9 mouse cellular contexts compared by ENCODE assay signal in the genomic region with DNA sequence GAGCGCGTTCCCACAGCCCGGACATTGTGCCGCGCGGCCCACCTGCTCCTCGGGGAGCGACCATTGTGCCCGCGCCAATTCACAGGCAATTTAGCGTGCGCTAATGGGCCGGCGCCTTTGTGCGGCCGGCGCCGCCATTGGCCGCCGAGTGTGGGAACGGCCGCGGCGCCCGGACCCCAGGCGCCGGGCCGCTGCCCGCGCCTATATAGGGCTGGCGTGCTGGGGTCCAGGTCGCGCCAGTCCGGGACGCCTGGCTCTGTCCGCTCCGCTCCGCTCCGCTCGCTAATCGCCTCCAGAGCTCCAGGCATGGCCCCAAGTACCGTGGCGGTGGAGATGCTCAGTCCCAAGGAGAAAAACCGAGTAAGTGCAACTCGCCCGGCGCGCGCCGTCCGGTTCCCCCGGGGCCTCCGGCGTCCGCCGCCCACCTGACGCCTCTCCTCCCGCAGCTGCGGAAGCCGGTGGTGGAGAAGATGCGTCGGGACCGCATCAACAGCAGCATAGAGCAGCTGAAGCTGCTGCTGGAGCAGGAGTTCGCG. TPM values are rescaled to one million over a fixed set of nuclear protein-coding genes. Genes with fewer than 3 reads are reported as not detected.
DNase-seq lines count a peak whose midpoint lies in the region; ATAC-seq lines count a peak whose summit lies in the region.
"Had no signal": no experiment of that assay in that cellular context is flagged by ENCODE, and none has a peak within 500 bp of the region (broad histone marks: within the 10 kb centered on the region; RNA-seq: fewer than 3 reads in every experiment).

Gene Hes5, plus strand, starts transcription at position 234 of the 536 bp plus-strand sequence.

- H3K4me3 ChIP-seq in kidney, embryonic 15.5 days (replicated peaks) = peak within 1 kb of the TSS; percentile 90
- peak within 1 kb of the TSS; percentile 76 for H3K4me3 ChIP-seq in forebrain, embryonic 14.5 days (ENCODE audit: low read depth, low read length)
- peak within 1 kb of the TSS; percentile 83 for H3K4me3 ChIP-seq in midbrain, embryonic 13.5 days (replicated peaks)
- H3K4me3 ChIP-seq: myocyte had no signal

- no peaks in the 10 kb centered on the region; the same call in 1 of the 2 replicates for H3K36me3 ChIP-seq in kidney, embryonic 15.5 days
- H3K36me3 ChIP-seq in forebrain, embryonic 14.5 days (ENCODE audit: control insufficient read depth, insufficient read depth, low read length) = no peaks in the 10 kb centered on the region
- no peaks in the 10 kb centered on the region for H3K36me3 ChIP-seq in midbrain, embryonic 13.5 days

- peak within 1 kb of the TSS; percentile 43 for H3K9ac ChIP-seq in kidney, embryonic 15.5 days
- peak within 1 kb of the TSS; percentile 95 for H3K9ac ChIP-seq in forebrain, embryonic 14.5 days (ENCODE audit: low read length)
- peak within 1 kb of the TSS; percentile 96 for H3K9ac ChIP-seq in midbrain, embryonic 13.5 days (replicated peaks)

- no peak for ATAC-seq in kidney, embryonic 15.5 days (replicated peaks; ENCODE audit: low FRiP score)
- peak; percentile 63 for ATAC-seq in forebrain, embryonic 14.5 days
- ATAC-seq in midbrain, embryonic 13.5 days = peak; percentile 65

- H3K27me3 ChIP-seq in kidney, embryonic 15.5 days = peaks cover 76% of the 10 kb centered on the region
- H3K27me3 ChIP-seq in forebrain, embryonic 14.5 days (replicated peaks; ENCODE audit: control insufficient read depth, insufficient read depth, low read length) = 0 out of 2 replicates have a peak, but pooled peaks cover under 1% of the 10 kb centered on the region
- H3K27me3 ChIP-seq in midbrain, embryonic 13.5 days = peaks cover 15% of the 10 kb centered on the region; the same call in 1 of the 2 replicates

- under 1% methylated on average over 57 of the region's 65 CpGs for WGBS in kidney, embryonic 15.5 days
- WGBS in forebrain, embryonic 14.5 days = 1% methylated on average over 65 of the region's 65 CpGs
- under 1% methylated on average over 58 of the region's 65 CpGs for WGBS in midbrain, embryonic 13.5 days

- no peak for DNase-seq in kidney, adult 18-20 months
- DNase-seq in ZHBTc4 (ENCODE audit: low read depth, low spot score) = peak; percentile 68
- DNase-seq in forebrain, embryonic 14.5 days (ENCODE audit: low spot score) = peak; percentile 94
- DNase-seq in layer of hippocampus, adult 9-11 months = peak; percentile 64
- peak; percentile 23 to 31 for DNase-seq in thymus, postnatal 10 days (ENCODE audit: low spot score in 2 of 2)
- no peak for DNase-seq in adrenal gland, adult 8-10 months

- H3K9me3 ChIP-seq in kidney, embryonic 15.5 days (replicated peaks) = no peaks in the 10 kb centered on the region
- H3K9me3 ChIP-seq in forebrain, embryonic 14.5 days (replicated peaks; ENCODE audit: control insufficient read depth, low read length) = no peaks in the 10 kb centered on the region
- H3K9me3 ChIP-seq in midbrain, embryonic 13.5 days = no peaks in the 10 kb centered on the region

- peaks cover 81% of the 10 kb centered on the region for H3K4me1 ChIP-seq in kidney, embryonic 15.5 days
- peaks cover 61% of the 10 kb centered on the region for H3K4me1 ChIP-seq in forebrain, embryonic 14.5 days (ENCODE audit: control insufficient read depth, insufficient read depth, low read length)
- peaks cover 80% of the 10 kb centered on the region for H3K4me1 ChIP-seq in midbrain, embryonic 13.5 days (replicated peaks)

- peak within 1 kb of the TSS; percentile 28; the same call in 1 of the 2 replicates for H3K27ac ChIP-seq in kidney, embryonic 15.5 days
- H3K27ac ChIP-seq in forebrain, embryonic 14.5 days (ENCODE audit: low read depth, low read length) = peak within 1 kb of the TSS; percentile 94
- H3K27ac ChIP-seq in midbrain, embryonic 13.5 days = peak within 1 kb of the TSS; percentile 93

- peak within 1 kb of the TSS; percentile 77 for H3K4me2 ChIP-seq in kidney, embryonic 15.5 days
- peak within 1 kb of the TSS; percentile 81 for H3K4me2 ChIP-seq in forebrain, embryonic 14.5 days (ENCODE audit: low read length)
- H3K4me2 ChIP-seq in midbrain, embryonic 13.5 days (replicated peaks) = peak within 1 kb of the TSS; percentile 84

RNA-seq across cellular contexts. Expression of gene Hes5, which starts in this region (rescaled TPM):
- polyA plus RNA-seq in kidney, embryonic 15.5 days (2015; fragmentation: Nextera tagmentation; extraction: Ambion mirVana) = 19.6 and 20.7 TPM in 2 replicates
- 73.0 and 86.0 TPM in 2 replicates for polyA plus RNA-seq in forebrain, embryonic 14.5 days (2014; fragmentation: Nextera tagmentation; extraction: Ambion mirVana)
- polyA plus RNA-seq in midbrain, embryonic 13.5 days (2015; fragmentation: Nextera tagmentation; extraction: Ambion mirVana) = 291 and 346 TPM in 2 replicates
- total RNA-seq in adrenal gland, adult 8-10 months (2022) = not detected
- polyA plus RNA-seq: myocyte had no signal

Comparison
In these comparisons a context has a peak if more than half of its experiments do, and no peak if none do; other contexts are left out.
1. H3K27ac ChIP-seq: peak in every context shown above with its lines; median percentile 94 in forebrain, embryonic 14.5 days; 93 in midbrain, embryonic 13.5 days; 28 in kidney, embryonic 15.5 days.
2. H3K9ac ChIP-seq: peak in every context shown above with its lines; median percentile 96 in midbrain, embryonic 13.5 days; 95 in forebrain, embryonic 14.5 days; 43 in kidney, embryonic 15.5 days.
3. DNase-seq: peak in ZHBTc4 (single experiment), forebrain, embryonic 14.5 days (single experiment), layer of hippocampus, adult 9-11 months (single experiment) and thymus, postnatal 10 days (2 of 2); none in kidney, adult 18-20 months (single experiment) and adrenal gland, adult 8-10 months (single experiment).
4. Peak in every context shown above with its lines, with median percentiles within 50 percentile points of each other: H3K4me2 ChIP-seq and H3K4me3 ChIP-seq.